Mouse (Mus musculus): Measurements from ENCODE around the gene Il4i1.

Il4i1 gene

GRCm38 (mm10) chr7:44850146-44850545 lies 34.0 kb downstream of the Il4i1 start:
- DNase-seq = peak; percentile 87

GRCm38 (mm10) chr7:44850789-44851624 lies 34.8 kb downstream of the Il4i1 start:
- DNase-seq = no peak

GRCm38 (mm10) chr7:44851625-44852234 lies 35.5 kb downstream of the Il4i1 start:
- no peak for DNase-seq

- no peak for DNase-seq
Measured at GRCm38 (mm10) chr7:44852259-44853027, 36.3 kb downstream of the Il4i1 start.

- DNase-seq = no peak
Measured at GRCm38 (mm10) chr7:44853065-44853464, 36.9 kb downstream of the Il4i1 start.

- no peak for DNase-seq
Measured at GRCm38 (mm10) chr7:44853596-44854355, 37.6 kb downstream of the Il4i1 start.

GRCm38 (mm10) chr7:44854356-44855031 lies 38.3 kb downstream of the Il4i1 start:
- peak; percentile 85 for DNase-seq

- peak; percentile 55 for DNase-seq
Measured at GRCm38 (mm10) chr7:44855036-44855435, 38.8 kb downstream of the Il4i1 start.

- no peak for DNase-seq
Measured at GRCm38 (mm10) chr7:44856265-44856916, 40.2 kb downstream of the Il4i1 start.

- peak; percentile 87 for DNase-seq
Measured at GRCm38 (mm10) chr7:44857042-44857552, 40.9 kb downstream of the Il4i1 start, which contains the start of gene Pnkp. Gene Pnkp (plus strand): TSS chr7:44857139.

GRCm38 (mm10) chr7:44857905-44858304 lies 41.7 kb downstream of the Il4i1 start:
- peak; percentile 68 for DNase-seq

- no peak for DNase-seq
Measured at GRCm38 (mm10) chr7:44859896-44860295, 43.7 kb downstream of the Il4i1 start.

- DNase-seq = peak; percentile 89
Measured at GRCm38 (mm10) chr7:44860576-44861428, 44.6 kb downstream of the Il4i1 start.

- peak; percentile 20 for DNase-seq
Measured at GRCm38 (mm10) chr7:44861429-44861816, 45.2 kb downstream of the Il4i1 start.

GRCm38 (mm10) chr7:44862434-44862833 lies 46.2 kb downstream of the Il4i1 start:
- DNase-seq = no peak

GRCm38 (mm10) chr7:44863210-44863609 lies 47.0 kb downstream of the Il4i1 start:
- no peak for DNase-seq

- DNase-seq = no peak
Measured at GRCm38 (mm10) chr7:44863982-44864494, 47.9 kb downstream of the Il4i1 start.

- peak; percentile 20 for DNase-seq
Measured at GRCm38 (mm10) chr7:44864595-44865542, 48.7 kb downstream of the Il4i1 start.

Measured in thymus, postnatal 4 days (tissue).